Mouse (Mus musculus) stomach, embryonic 15.5 days (tissue): ENCODE data around the gene Nhlh1. TPM values are rescaled to one million over a fixed set of nuclear protein-coding genes. Genes with fewer than 3 reads are reported as not detected.
A peak's percentile ranks its signal among the peaks of the same experiment; 100 is the strongest.

Experiments used
- ATAC-seq: fragments of 200-750 bp; cut with Nextera tagmentation; 2 replicates; pipeline ENCODE4 v1.8.0; 2017; ENCODE audit warnings: low read depth, moderate number of reproducible peaks, moderate TSS enrichment; ENCODE audit not compliant: insufficient read depth, low FRiP score
- H3K27ac ChIP-seq: fragments of 300-500 bp; sonication (generic); 2 replicates; pipeline ENCODE4 v1.5.1; 2015; ENCODE audit warnings: mild to moderate bottlenecking, inconsistent platforms
- H3K27me3 ChIP-seq: fragments of 300-500 bp; sonication (generic); replicated peaks from 2 replicates; pipeline ENCODE4 v1.6.1; 2015; ENCODE audit warnings: inconsistent platforms
- H3K36me3 ChIP-seq: fragments of 300-500 bp; sonication (generic); 2 replicates; pipeline ENCODE4 v1.6.1; 2015; ENCODE audit warnings: inconsistent platforms
- H3K4me1 ChIP-seq: fragments of 300-500 bp; sonication (generic); 2 replicates; pipeline ENCODE4 v1.6.1; 2015; ENCODE audit warnings: inconsistent platforms
- H3K4me2 ChIP-seq: fragments of 300-500 bp; sonication (generic); 2 replicates; pipeline ENCODE4 v1.6.1; 2015; ENCODE audit warnings: mild to moderate bottlenecking, inconsistent platforms
- H3K4me3 ChIP-seq: fragments of 300-500 bp; sonication (generic); replicated peaks from 2 replicates; pipeline ENCODE4 v1.5.1; 2015; ENCODE audit warnings: inconsistent platforms
- H3K9ac ChIP-seq: fragments of 300-500 bp; sonication (generic); 2 replicates; pipeline ENCODE4 v1.6.1; 2015; ENCODE audit warnings: inconsistent platforms
- H3K9me3 ChIP-seq: fragments of 300-500 bp; sonication (generic); 2 replicates; pipeline ENCODE4 v1.6.1; 2016; ENCODE audit warnings: inconsistent platforms
- WGBS: fragments of 180-500 bp; shearing (Covaris S2); methylation state at CpG from one replicate; pipeline ENCODE4 v1.1.7; 2015; 5-methylcytosine and 5-hydroxymethylcytosine counted together
- polyA plus RNA-seq: library from polyadenylated mRNA; unstranded; fragments of >200 nt; fragmentation: Nextera tagmentation; extraction: Ambion mirVana; gene quantifications from 2 replicates; pipeline ENCODE4 v1.2.1, GENCODE M21; 2015

Nhlh1 gene
- polyA plus RNA-seq, 1 experiment from 2014 or later, result not detected

DNA sequence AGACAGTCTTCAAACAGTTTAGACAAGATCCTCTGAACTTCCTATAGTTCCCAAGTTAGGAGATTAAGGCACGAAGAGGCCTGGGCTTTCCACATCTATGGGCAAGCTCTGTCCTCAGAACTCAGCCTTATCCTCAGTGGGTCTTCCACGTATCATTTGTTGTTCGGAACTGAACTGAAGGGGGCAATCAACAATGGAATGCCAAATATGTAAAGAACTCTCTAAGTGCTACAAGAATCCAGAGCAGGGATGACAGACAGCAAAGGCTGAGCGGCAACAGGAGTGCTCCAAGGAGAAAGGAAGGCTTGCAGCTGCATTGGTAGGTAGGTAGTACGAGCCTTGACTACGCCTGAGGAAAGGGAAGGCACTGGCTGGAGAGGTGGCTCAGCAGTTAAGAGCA, 12.9 kb upstream of the Nhlh1 start:
- WGBS, result 63% methylated on average over 6 of the region's 6 CpGs

DNA sequence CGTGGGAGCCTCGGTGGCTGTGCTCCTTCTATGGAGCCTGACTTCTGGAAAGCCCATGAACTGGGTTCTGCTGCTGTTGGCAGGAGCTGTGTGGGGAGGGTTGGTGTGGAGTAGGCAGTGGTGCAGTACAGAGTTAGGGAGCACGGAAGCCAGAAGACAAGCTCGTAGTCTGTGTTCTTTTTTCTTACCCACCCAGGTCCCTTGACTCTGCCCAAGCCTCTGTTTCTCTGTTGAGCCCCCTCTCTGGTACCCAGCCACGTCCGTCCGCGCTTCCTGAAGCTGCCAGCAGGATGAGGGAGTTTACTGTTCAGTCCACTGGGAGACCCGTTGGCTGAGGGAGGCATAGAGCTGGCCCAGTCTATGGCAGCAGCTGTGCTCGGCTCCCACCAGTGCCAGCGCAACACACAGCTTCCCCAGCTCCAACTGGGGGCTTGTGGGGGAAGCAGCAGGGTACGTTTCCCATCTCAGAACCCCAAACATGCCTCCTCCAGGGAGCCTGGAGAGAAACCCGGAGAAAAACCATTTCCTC, 7.3 kb upstream of the Nhlh1 start:
- Histone ChIP-seq H3K9ac (no peak overlapping the region), H3K4me2 (no peak overlapping the region), H3K27me3 (no peaks in the 10 kb centered on the region), H3K36me3 (peaks cover 36% of the 10 kb centered on the region), H3K9me3 (no peaks in the 10 kb centered on the region), H3K27ac (no peak overlapping the region), H3K4me1 (no peaks in the 10 kb centered on the region), H3K4me3 (no peak overlapping the region)
- ATAC-seq, result no peak
- WGBS, result 77% methylated on average over 13 of the region's 13 CpGs

More for the DNA sequence above, 12.9 kb upstream of the Nhlh1 start:
- no peak overlapping the region for H3K9ac ChIP-seq
- no peak overlapping the region for H3K4me3 ChIP-seq
- H3K36me3 ChIP-seq, result peaks cover 79% of the 10 kb centered on the region
- ATAC-seq, result no peak
- no peak overlapping the region for H3K27ac ChIP-seq
- no peaks in the 10 kb centered on the region for H3K4me1 ChIP-seq
- H3K4me2 ChIP-seq, result no peak overlapping the region
- H3K9me3 ChIP-seq, result no peaks in the 10 kb centered on the region
- no peaks in the 10 kb centered on the region for H3K27me3 ChIP-seq

GRCm38 (mm10) chr1:172063291-172064023, 6.1 kb upstream of the Nhlh1 start:
- Histone ChIP-seq H3K9ac (no peak overlapping the region), H3K27me3 (no peaks in the 10 kb centered on the region), H3K4me2 (no peak overlapping the region), H3K4me1 (no peaks in the 10 kb centered on the region), H3K36me3 (peaks cover 24% of the 10 kb centered on the region), H3K27ac (no peak overlapping the region), H3K9me3 (no peaks in the 10 kb centered on the region), H3K4me3 (no peak overlapping the region)
- 35% methylated on average over 4 of the region's 4 CpGs for WGBS
- ATAC-seq, result no peak

GRCm38 (mm10) chr1:172062101-172062500, 4.7 kb upstream of the Nhlh1 start:
- 90% methylated on average over 2 of the region's 2 CpGs for WGBS
- ATAC-seq, result no peak

DNA sequence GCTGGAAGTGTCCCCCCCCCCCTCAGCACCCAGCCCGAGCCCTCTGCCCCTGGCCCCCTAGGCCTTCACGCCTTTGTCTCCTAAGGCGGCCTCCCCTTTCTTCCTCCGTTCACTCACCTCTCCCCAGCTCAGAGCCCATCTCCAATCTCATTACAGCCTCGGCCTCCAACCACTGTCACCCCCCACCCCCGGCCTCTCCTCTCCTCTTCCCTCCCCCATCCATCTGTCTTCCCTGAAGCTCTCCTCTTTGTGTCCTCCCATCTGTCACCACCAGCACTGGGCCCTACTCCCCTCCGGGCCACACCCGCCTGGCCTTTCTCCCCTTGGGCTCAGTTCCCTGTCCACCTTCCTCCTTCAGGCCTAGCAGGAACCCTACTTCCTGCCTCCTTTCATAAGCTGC, 3.8 kb upstream of the Nhlh1 start:
- no peak overlapping the region for H3K4me3 ChIP-seq
- 0 out of 2 replicates have a peak, but pooled peaks cover under 1% of the 10 kb centered on the region for H3K27me3 ChIP-seq
- H3K9me3 ChIP-seq, result no peaks in the 10 kb centered on the region
- H3K4me2 ChIP-seq, result no peak overlapping the region
- peaks cover 13% of the 10 kb centered on the region for H3K36me3 ChIP-seq
- 37% methylated on average over 8 of the region's 8 CpGs for WGBS
- no peak overlapping the region for H3K9ac ChIP-seq
- no peak for ATAC-seq
- H3K27ac ChIP-seq, result no peak overlapping the region
- H3K4me1 ChIP-seq, result no peaks in the 10 kb centered on the region

More at GRCm38 (mm10) chr1:172062101-172062500, 4.7 kb upstream of the Nhlh1 start:
- H3K4me1 ChIP-seq, result no peaks in the 10 kb centered on the region
- H3K36me3 ChIP-seq, result peaks cover 21% of the 10 kb centered on the region
- H3K27ac ChIP-seq, result no peak overlapping the region
- H3K4me2 ChIP-seq, result no peak overlapping the region
- H3K4me3 ChIP-seq, result no peak overlapping the region
- H3K27me3 ChIP-seq, result no peaks in the 10 kb centered on the region
- no peak overlapping the region for H3K9ac ChIP-seq
- no peaks in the 10 kb centered on the region for H3K9me3 ChIP-seq

- WGBS, result 53% methylated on average over 4 of the region's 4 CpGs
- H3K4me2 ChIP-seq, result no peak overlapping the region
- H3K27me3 ChIP-seq, result peaks cover 3% of the 10 kb centered on the region; the same call in 1 of the 2 replicates
- H3K4me1 ChIP-seq, result no peaks in the 10 kb centered on the region
- H3K27ac ChIP-seq, result no peak overlapping the region
- no peak overlapping the region for H3K9ac ChIP-seq
- H3K4me3 ChIP-seq, result no peak overlapping the region
- ATAC-seq, result no peak
- H3K9me3 ChIP-seq, result no peaks in the 10 kb centered on the region
- peaks cover 9% of the 10 kb centered on the region; the same call in 1 of the 2 replicates for H3K36me3 ChIP-seq
These were observed 3.3 kb upstream of the Nhlh1 start for GRCm38 (mm10) chr1:172060659-172061058.

GRCm38 (mm10) chr1:172058874-172059273, 1.5 kb upstream of the Nhlh1 start:
- Histone ChIP-seq H3K4me1 (peaks cover 3% of the 10 kb centered on the region; the same call in 1 of the 2 replicates), H3K27me3 (peaks cover 18% of the 10 kb centered on the region; the same call in 1 of the 2 replicates), H3K36me3 (no peaks in the 10 kb centered on the region), H3K9ac (no peak overlapping the region), H3K4me2 (no peak overlapping the region), H3K9me3 (no peaks in the 10 kb centered on the region), H3K4me3 (no peak overlapping the region), H3K27ac (no peak overlapping the region)
- no peak for ATAC-seq
- WGBS, result 63% methylated on average over 7 of the region's 7 CpGs

- Histone ChIP-seq H3K27ac (no peak overlapping the region), H3K4me1 (peaks cover 6% of the 10 kb centered on the region; the same call in 1 of the 2 replicates), H3K9ac (no peak overlapping the region), H3K27me3 (peaks cover 24% of the 10 kb centered on the region), H3K4me2 (no peak overlapping the region), H3K9me3 (no peaks in the 10 kb centered on the region), H3K4me3 (no peak overlapping the region), H3K36me3 (no peaks in the 10 kb centered on the region)
- no peak for ATAC-seq
- 71% methylated on average over 6 of the region's 6 CpGs for WGBS
These were observed 948 bp upstream of the Nhlh1 start for GRCm38 (mm10) chr1:172058321-172058720.

DNA sequence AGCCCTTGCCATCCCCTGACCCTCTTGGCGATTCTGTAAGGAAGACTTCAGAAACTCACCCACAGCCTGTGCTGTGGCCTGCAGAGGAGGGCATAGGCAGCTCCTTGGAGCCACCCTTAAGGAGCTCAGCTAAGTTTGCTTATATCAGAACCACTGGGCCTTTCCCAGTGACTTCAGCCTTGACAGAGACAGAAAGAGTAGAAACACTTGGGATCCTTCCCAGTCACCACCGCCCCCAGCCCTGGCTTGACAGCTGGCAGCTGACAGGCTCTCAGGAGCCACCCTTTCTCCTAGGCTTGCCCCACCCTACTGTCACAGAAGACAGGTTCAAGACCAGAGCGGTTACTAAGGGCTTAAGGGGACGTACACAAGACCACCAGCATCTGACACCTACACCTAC, 1.1 kb downstream of the Nhlh1 start:
- WGBS, result 61% methylated on average over 4 of the region's 4 CpGs
- peaks cover 6% of the 10 kb centered on the region; the same call in 1 of the 2 replicates for H3K4me1 ChIP-seq
- no peak overlapping the region for H3K4me3 ChIP-seq
- H3K27ac ChIP-seq, result no peak overlapping the region
- no peaks in the 10 kb centered on the region for H3K36me3 ChIP-seq
- H3K27me3 ChIP-seq, result peaks cover 37% of the 10 kb centered on the region
- no peak overlapping the region for H3K9ac ChIP-seq
- ATAC-seq, result no peak
- no peaks in the 10 kb centered on the region for H3K9me3 ChIP-seq
- no peak overlapping the region for H3K4me2 ChIP-seq

- ATAC-seq, result no peak
- Histone ChIP-seq H3K4me2 (peak overlapping the region; percentile 58), H3K4me1 (peaks cover 6% of the 10 kb centered on the region; the same call in 1 of the 2 replicates), H3K36me3 (no peaks in the 10 kb centered on the region), H3K27ac (no peak overlapping the region), H3K4me3 (peak overlapping the region; percentile 32), H3K27me3 (peaks cover 37% of the 10 kb centered on the region), H3K9ac (no peak overlapping the region), H3K9me3 (no peaks in the 10 kb centered on the region)
- WGBS, result 6% methylated on average over 42 of the region's 42 CpGs
These were observed 3.6 kb downstream of the Nhlh1 start for GRCm38 (mm10) chr1:172053541-172054440.

DNA sequence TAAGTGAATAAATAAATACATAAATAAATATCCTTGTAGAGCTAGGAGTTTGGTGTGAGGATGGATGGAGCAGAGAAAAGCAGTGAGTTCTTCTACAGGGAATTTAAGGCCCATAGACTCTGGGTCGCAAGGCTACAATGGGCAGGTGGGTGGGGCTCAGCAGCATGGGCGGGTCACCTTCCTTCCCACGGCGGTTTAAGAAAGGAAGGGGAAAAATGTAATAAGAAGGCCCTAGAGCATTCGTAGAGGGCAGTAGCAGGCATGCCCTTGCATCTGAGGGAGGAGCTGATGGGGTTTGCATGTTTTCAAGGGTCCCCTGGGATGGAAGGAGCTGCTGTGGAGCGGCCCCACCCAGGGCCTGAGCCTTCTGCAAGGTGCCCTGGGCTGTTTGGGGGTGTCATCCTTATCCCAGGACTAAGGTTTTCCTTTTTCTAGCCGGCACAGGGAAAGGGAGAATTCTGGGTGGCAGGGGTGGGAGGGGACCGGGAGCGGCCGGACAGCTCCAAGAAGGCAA, 4.5 kb downstream of the Nhlh1 start:
- WGBS, result 14% methylated on average over 10 of the region's 10 CpGs
- no peak overlapping the region for H3K27ac ChIP-seq
- no peaks in the 10 kb centered on the region for H3K36me3 ChIP-seq
- ATAC-seq, result no peak
- H3K4me3 ChIP-seq, result no peak overlapping the region
- no peaks in the 10 kb centered on the region for H3K9me3 ChIP-seq
- peaks cover 6% of the 10 kb centered on the region; the same call in 1 of the 2 replicates for H3K4me1 ChIP-seq
- H3K4me2 ChIP-seq, result no peak overlapping the region
- no peak overlapping the region for H3K9ac ChIP-seq
- peaks cover 37% of the 10 kb centered on the region for H3K27me3 ChIP-seq
